Mouse (Mus musculus): ENCODE data around the gene Ttc7b. TPM values are rescaled to one million over a fixed set of nuclear protein-coding genes. Genes with fewer than 3 reads are reported as not detected.
A peak's percentile ranks its signal among the peaks of the same experiment; 100 is the strongest.

Ttc7b gene
- polyA plus RNA-seq (2015; fragmentation: Nextera tagmentation; extraction: Ambion mirVana) = 5.0 and 5.6 TPM in 2 replicates

DNA sequence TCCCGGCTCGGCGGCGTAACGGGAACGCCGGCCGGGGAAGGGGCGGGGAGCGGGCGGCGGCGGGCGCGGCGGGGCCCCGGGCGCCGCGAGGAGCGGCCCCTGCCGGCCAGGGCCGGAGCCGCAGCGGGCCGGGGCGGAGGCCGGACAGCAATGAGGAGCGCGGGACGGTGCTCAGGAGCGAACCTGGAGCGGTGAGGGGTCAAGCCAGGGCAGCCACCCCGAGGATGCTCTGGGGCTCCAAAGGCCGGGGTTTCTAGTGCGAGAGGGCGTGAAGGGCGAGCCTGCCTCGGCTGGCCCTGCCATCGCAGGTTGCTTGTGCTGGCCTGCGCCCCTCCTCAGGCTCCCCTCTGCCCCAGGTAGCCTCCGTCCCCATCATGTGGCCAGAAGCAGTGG lies at the start of gene Ttc7b:
Gene Ttc7b (minus strand): TSS at position 33 of the 393 bp plus-strand sequence.
- no peaks in the 10 kb centered on the region for H3K36me3 ChIP-seq
- H3K9ac ChIP-seq = peak within 1 kb of the TSS; percentile 82
- H3K4me1 ChIP-seq = peaks cover 31% of the 10 kb centered on the region
- WGBS = 3% methylated on average over 33 of the region's 42 CpGs
- H3K4me3 ChIP-seq (replicated peaks) = peak within 1 kb of the TSS; percentile 85
- peak within 1 kb of the TSS; percentile 61 for H3K27ac ChIP-seq (replicated peaks)
- no peaks in the 10 kb centered on the region for H3K9me3 ChIP-seq (replicated peaks)
- H3K4me2 ChIP-seq (replicated peaks) = peak within 1 kb of the TSS; percentile 81
- no peaks in the 10 kb centered on the region for H3K27me3 ChIP-seq
- ATAC-seq (ENCODE audit: insufficient number of reproducible peaks, low FRiP score, low TSS enrichment, low read depth) = peak; percentile 72

DNA sequence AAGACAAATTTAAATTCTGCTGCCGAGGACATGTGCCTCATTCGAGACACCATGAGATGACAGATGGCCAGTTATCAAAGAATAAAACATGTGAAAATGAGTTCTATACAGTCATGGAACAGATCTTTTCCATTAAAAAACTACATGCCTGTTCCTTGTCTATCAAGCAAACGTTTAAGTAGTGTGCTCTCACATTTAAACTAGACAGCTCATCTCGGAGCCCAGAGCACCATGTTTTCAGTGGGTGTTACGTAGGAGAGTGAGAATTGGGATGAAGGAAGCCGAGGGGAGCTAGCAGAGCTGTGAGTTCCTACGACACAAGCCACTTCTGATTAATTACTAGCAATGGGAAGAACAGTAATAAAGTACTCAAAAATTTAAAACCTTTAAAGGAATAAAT lies 48.2 kb upstream of the Ttc7b start:
- Histone ChIP-seq H3K9ac (no peak overlapping the region), H3K9me3 (replicated peaks) (no peaks in the 10 kb centered on the region), H3K27me3 (no peaks in the 10 kb centered on the region), H3K27ac (replicated peaks) (no peak overlapping the region), H3K36me3 (no peaks in the 10 kb centered on the region), H3K4me3 (replicated peaks) (no peak overlapping the region), H3K4me2 (replicated peaks) (no peak overlapping the region), H3K4me1 (no peaks in the 10 kb centered on the region)
- WGBS = 78% methylated on average over 7 of the region's 7 CpGs
- no peak for ATAC-seq (ENCODE audit: insufficient number of reproducible peaks, low FRiP score, low TSS enrichment, low read depth)

DNA sequence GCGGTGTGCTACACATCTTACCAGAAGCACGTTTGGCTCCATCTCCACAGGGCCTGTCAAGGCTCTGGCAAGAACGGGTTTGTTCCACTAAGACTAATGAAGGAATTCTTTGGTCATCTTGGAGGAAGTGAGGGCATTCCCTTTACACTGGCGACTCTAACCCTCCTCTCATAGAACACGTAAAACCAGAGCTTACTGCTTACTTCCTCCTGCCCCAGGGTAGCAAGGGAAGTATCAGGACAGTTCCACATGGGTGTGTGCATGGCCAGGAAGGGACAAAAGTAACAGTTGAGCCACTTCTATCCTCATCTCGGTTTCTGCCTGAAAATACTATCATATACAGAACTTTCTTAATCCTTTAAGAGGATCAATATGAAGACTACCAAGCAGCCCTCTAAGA lies 47.5 kb upstream of the Ttc7b start:
- Histone ChIP-seq H3K9me3 (replicated peaks) (no peaks in the 10 kb centered on the region), H3K27ac (replicated peaks) (no peak overlapping the region), H3K9ac (no peak overlapping the region), H3K4me3 (replicated peaks) (no peak overlapping the region), H3K36me3 (no peaks in the 10 kb centered on the region), H3K4me2 (replicated peaks) (no peak overlapping the region), H3K4me1 (no peaks in the 10 kb centered on the region), H3K27me3 (no peaks in the 10 kb centered on the region)
- no peak for ATAC-seq (ENCODE audit: insufficient number of reproducible peaks, low FRiP score, low TSS enrichment, low read depth)
- WGBS = 76% methylated on average over 6 of the region's 6 CpGs

DNA sequence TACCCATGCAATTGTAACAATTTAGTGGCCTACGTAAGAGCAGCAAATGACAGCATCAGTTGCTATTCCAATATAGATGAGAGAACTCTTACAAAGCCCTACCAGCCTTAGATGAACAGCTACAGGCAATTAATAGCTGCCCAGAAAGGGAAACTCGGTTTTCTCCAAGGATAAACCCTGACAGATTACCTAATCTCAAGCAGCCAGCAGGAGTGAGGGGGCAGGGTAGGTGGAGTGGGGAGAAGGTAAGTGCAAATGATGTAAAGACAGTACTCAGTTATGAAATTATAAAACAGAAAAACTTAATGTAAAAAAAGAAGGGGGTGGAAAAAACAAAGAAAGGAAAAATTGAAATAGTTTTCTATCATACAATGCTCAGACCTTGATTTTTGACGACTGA lies 47.0 kb upstream of the Ttc7b start:
- no peaks in the 10 kb centered on the region for H3K4me1 ChIP-seq
- no peak overlapping the region for H3K4me2 ChIP-seq (replicated peaks)
- 74% methylated on average over 3 of the region's 3 CpGs for WGBS
- no peak for ATAC-seq (ENCODE audit: insufficient number of reproducible peaks, low FRiP score, low TSS enrichment, low read depth)
- H3K36me3 ChIP-seq = no peaks in the 10 kb centered on the region
- H3K9me3 ChIP-seq (replicated peaks) = no peaks in the 10 kb centered on the region
- H3K9ac ChIP-seq = no peak overlapping the region
- H3K27me3 ChIP-seq = no peaks in the 10 kb centered on the region
- no peak overlapping the region for H3K4me3 ChIP-seq (replicated peaks)
- no peak overlapping the region for H3K27ac ChIP-seq (replicated peaks)

DNA sequence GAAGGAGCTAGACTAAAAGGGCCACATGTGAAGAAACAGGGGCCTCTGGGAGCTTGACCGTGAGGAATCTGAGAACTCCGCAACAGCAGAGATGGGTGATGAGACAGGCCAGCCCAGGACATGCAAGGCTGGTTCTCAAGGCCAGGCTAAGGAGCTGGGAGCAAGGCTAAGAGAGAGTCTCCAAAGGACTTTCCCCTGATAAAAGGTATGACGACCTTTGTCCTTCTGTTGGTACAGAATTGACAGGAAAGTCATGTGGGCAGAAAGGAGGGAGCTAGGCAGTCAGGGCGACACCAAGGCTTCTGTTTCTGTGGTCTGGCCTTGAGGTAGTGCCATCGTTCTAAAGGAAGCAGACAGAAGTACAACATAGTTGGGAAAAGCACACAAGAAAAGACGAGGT lies 33.0 kb upstream of the Ttc7b start:
- ATAC-seq (ENCODE audit: insufficient number of reproducible peaks, low FRiP score, low TSS enrichment, low read depth) = no peak
- no peak overlapping the region for H3K9ac ChIP-seq
- no peak overlapping the region for H3K4me2 ChIP-seq (replicated peaks)
- H3K4me1 ChIP-seq = no peaks in the 10 kb centered on the region
- no peaks in the 10 kb centered on the region for H3K27me3 ChIP-seq
- no peak overlapping the region for H3K4me3 ChIP-seq (replicated peaks)
- WGBS = 83% methylated on average over 6 of the region's 6 CpGs
- H3K36me3 ChIP-seq = peaks cover 14% of the 10 kb centered on the region; the same call in 1 of the 2 replicates
- H3K27ac ChIP-seq (replicated peaks) = no peak overlapping the region
- no peaks in the 10 kb centered on the region for H3K9me3 ChIP-seq (replicated peaks)

DNA sequence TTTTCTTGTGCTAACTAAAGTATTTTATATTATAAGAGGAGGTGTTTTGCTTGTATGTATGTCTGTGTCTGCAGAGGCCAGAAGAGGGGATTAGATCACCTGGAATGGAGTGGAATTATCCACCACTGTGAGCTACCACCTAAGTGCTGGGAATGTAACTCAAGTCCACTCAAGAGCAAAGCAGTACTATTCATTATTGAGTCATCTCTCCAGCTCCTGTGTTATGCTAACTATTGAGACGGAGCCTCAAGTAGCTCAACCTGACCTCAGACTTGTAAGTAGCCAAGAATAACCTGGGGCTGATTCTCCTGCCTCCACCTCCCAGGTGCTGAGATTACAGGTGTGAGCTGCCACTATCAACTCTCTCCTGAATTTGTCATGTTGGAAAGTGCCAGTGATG lies 31.3 kb upstream of the Ttc7b start:
- H3K4me1 ChIP-seq = no peaks in the 10 kb centered on the region
- H3K9me3 ChIP-seq (replicated peaks) = no peaks in the 10 kb centered on the region
- 81% methylated on average over 1 of the region's 1 CpGs for WGBS
- peaks cover 14% of the 10 kb centered on the region; the same call in 1 of the 2 replicates for H3K36me3 ChIP-seq
- H3K4me2 ChIP-seq (replicated peaks) = no peak overlapping the region
- no peak for ATAC-seq (ENCODE audit: insufficient number of reproducible peaks, low FRiP score, low TSS enrichment, low read depth)
- no peak overlapping the region for H3K9ac ChIP-seq
- no peak overlapping the region for H3K27ac ChIP-seq (replicated peaks)
- H3K4me3 ChIP-seq (replicated peaks) = no peak overlapping the region
- no peaks in the 10 kb centered on the region for H3K27me3 ChIP-seq

DNA sequence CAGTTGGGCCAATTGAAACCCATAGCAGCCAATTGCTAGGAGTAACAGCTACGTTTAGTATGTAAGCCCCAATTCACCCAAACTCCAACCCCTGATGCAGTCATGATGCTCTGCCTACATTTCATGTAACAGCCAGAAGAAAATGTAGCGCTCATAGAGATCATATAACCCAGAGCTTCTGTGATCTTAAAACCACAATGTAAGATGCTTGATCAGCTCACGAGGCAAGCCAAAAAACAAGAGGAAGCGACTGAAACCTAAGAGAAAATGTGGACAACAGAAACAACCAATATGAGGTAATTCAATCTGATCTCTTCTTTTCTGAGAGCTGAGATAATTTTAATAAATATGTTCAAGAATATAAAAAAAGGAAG lies 23.6 kb upstream of the Ttc7b start:
- Histone ChIP-seq H3K9ac (no peak overlapping the region), H3K4me1 (no peaks in the 10 kb centered on the region), H3K27me3 (no peaks in the 10 kb centered on the region), H3K36me3 (no peaks in the 10 kb centered on the region), H3K4me3 (replicated peaks) (no peak overlapping the region), H3K27ac (replicated peaks) (no peak overlapping the region), H3K9me3 (replicated peaks) (no peaks in the 10 kb centered on the region), H3K4me2 (replicated peaks) (no peak overlapping the region)
- 66% methylated on average over 4 of the region's 4 CpGs for WGBS
- ATAC-seq (ENCODE audit: insufficient number of reproducible peaks, low FRiP score, low TSS enrichment, low read depth) = no peak

DNA sequence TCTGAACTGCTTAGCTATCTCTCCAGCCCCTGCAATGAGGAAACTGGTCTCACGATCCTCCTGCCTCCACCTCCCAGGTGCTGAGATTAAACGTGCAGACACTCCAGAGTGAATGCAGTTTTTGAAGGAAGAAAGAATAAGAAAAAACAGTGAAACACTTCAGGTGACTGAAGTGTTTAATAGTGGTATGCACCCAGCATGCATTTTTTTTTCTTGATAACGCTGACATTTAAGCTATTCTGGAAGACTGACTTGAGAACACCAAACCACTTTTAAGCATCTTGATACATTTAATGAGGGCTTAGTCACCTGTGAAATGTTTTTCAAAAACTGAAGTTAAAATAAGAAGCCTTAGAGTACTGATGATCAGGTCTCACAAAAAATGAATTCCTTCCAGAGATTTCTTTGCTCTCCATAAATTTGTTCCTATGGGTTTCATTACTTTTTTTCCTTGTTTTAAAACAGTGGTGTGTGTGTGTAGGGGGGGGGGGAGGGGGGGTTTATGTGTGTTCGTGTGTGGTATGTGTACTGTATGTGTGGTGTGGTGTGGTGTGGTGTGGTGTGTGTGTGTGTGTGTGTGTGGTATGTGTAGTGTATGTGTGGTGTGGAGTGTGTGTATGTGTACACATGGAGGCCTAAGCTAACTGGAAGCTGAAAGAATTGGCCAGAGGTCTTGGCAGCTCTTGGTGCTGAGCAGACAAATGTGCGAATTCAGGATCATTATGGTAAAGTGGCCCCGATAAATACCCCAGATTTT lies 23.0 kb upstream of the Ttc7b start:
- no peaks in the 10 kb centered on the region for H3K9me3 ChIP-seq (replicated peaks)
- WGBS = 68% methylated on average over 6 of the region's 6 CpGs
- H3K4me1 ChIP-seq = no peaks in the 10 kb centered on the region
- H3K27me3 ChIP-seq = no peaks in the 10 kb centered on the region
- H3K4me3 ChIP-seq (replicated peaks) = no peak overlapping the region
- H3K27ac ChIP-seq (replicated peaks) = no peak overlapping the region
- ATAC-seq (ENCODE audit: insufficient number of reproducible peaks, low FRiP score, low TSS enrichment, low read depth) = no peak
- H3K4me2 ChIP-seq (replicated peaks) = no peak overlapping the region
- no peak overlapping the region for H3K9ac ChIP-seq
- H3K36me3 ChIP-seq = no peaks in the 10 kb centered on the region

DNA sequence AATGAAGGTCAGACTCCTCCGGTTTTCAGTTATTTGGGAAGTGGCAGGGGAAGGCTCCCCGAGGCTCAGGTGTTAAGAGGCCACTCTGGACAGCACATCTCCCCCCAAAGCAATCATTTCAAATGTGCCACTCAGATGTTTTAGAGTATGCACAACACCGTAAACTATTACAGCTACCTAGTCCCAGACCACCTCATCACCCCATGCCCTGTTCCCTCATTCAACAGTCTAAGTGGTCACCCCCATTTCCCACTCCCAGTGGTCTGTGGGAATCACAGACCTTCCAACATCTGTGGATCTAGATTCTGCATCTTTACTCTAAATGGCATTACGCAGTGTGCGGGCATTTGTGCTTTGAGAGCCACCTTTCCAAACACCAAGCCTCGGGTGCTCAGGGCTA lies 21.9 kb upstream of the Ttc7b start:
- Histone ChIP-seq H3K36me3 (no peaks in the 10 kb centered on the region), H3K4me1 (no peaks in the 10 kb centered on the region), H3K9me3 (replicated peaks) (no peaks in the 10 kb centered on the region), H3K27ac (replicated peaks) (no peak overlapping the region), H3K27me3 (no peaks in the 10 kb centered on the region), H3K9ac (no peak overlapping the region), H3K4me2 (replicated peaks) (no peak overlapping the region), H3K4me3 (replicated peaks) (no peak overlapping the region)
- 83% methylated on average over 6 of the region's 6 CpGs for WGBS
- no peak for ATAC-seq (ENCODE audit: insufficient number of reproducible peaks, low FRiP score, low TSS enrichment, low read depth)

DNA sequence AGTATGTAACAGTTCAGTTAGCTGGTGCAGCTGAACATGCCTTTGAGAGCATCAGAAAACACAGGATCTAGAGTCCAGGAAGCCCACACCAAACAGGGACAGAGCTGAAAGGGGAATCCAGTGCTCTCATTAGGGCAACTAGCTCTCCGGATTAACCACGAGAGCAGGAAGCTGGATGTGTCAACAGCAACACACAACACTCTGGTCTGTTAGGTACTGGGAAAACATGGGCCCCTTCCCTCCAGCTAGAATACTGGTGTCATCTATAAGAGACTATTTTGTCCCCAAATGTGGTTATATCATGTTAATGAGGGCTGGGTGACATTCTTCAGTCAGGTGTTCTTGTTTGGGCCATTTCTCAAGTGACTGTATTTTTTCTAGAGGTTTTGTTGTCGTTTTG lies 21.4 kb upstream of the Ttc7b start:
- H3K4me2 ChIP-seq (replicated peaks) = no peak overlapping the region
- H3K9ac ChIP-seq = no peak overlapping the region
- H3K27ac ChIP-seq (replicated peaks) = no peak overlapping the region
- WGBS = 39% methylated on average over 3 of the region's 3 CpGs
- no peaks in the 10 kb centered on the region for H3K36me3 ChIP-seq
- H3K4me1 ChIP-seq = no peaks in the 10 kb centered on the region
- H3K4me3 ChIP-seq (replicated peaks) = no peak overlapping the region
- no peak for ATAC-seq (ENCODE audit: insufficient number of reproducible peaks, low FRiP score, low TSS enrichment, low read depth)
- no peaks in the 10 kb centered on the region for H3K27me3 ChIP-seq
- no peaks in the 10 kb centered on the region for H3K9me3 ChIP-seq (replicated peaks)

DNA sequence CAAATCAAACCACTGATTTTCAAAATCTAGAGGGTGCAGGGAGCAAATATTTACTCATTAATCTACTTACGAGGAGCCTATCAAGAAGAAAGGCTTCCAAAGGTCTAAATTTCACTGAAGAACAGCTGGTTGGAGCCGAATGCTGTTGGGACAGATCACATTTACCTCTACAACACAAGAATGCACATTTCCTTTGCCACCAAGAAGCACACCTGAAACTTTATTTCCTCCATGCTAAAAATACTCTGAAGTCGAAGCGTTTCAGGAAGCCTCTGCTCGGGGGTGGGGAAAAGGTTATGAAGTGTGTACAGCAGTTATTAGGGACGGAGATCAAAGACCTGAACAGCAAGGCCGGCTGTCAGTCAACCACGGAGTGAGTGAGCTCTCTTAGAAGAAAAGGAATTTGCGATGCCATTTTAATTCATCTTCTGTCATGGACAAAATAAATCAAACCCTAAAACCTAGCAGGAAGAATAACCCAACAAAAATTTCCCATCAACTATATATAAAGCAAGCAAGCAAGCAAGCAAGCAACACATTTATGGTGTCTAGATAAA lies 18.6 kb upstream of the Ttc7b start:
- H3K4me3 ChIP-seq (replicated peaks) = no peak overlapping the region
- H3K27ac ChIP-seq (replicated peaks) = no peak overlapping the region
- no peaks in the 10 kb centered on the region for H3K4me1 ChIP-seq
- no peaks in the 10 kb centered on the region for H3K9me3 ChIP-seq (replicated peaks)
- no peaks in the 10 kb centered on the region for H3K27me3 ChIP-seq
- H3K9ac ChIP-seq = no peak overlapping the region
- H3K4me2 ChIP-seq (replicated peaks) = no peak overlapping the region
- ATAC-seq (ENCODE audit: insufficient number of reproducible peaks, low FRiP score, low TSS enrichment, low read depth) = no peak
- no peaks in the 10 kb centered on the region for H3K36me3 ChIP-seq
- 40% methylated on average over 9 of the region's 9 CpGs for WGBS

Data from embryonic facial prominence, embryonic 15.5 days (tissue).